Mouse (Mus musculus) spleen, postnatal 14 days (tissue): ENCODE data around the gene Cnn3.
A peak's percentile ranks its signal among the peaks of the same experiment; 100 is the strongest.

Experiments used
- DNase-seq, 2 experiments: peaks; one replicate each; pipeline ENCODE4 v3.0.0; 2021 to 2022; ENCODE audit warnings: low spot score in 2 of 2

The Cnn3 gene

DNA sequence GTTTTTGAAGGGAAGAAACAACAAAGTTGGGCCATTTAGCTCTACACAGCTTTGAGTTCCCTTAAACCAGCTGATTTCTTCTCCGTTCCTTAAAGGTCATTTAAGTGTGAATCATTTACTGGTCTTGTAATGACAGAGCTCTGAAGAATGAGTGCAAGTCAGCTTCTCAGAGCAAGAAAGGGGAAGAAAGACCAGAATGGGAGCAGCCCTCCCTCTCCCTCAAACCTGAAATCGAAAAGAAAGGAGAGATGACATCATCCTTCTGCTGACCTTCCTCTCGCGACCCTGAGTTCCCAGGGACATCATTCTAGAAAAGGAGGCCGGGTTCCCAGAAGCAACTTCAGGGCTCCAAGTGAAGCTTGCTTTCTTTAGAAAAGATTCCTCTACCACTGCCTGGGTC is 64.6 kb downstream of the Cnn3 start:
- no peak for DNase-seq

DNA sequence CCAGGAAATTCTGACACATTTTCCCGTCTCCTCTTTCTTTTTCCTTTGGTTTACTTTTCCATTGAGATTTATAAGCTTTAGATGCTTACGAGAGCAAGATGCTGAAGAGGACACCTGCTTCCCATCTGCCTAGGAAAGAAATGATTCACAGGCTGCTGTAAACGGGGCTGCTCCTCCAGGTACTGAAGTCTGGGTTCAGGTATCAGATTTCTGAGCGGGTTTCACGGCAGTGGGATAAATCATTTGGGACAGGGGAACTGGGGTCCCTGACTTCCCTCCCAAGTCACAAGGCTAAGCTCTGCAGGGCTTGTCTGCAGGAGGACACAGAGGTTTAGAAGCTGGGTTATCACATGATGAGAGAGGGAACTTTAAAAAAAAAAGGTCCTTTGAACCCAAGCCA is 65.7 kb downstream of the Cnn3 start:
- DNase-seq, result no peak

DNA sequence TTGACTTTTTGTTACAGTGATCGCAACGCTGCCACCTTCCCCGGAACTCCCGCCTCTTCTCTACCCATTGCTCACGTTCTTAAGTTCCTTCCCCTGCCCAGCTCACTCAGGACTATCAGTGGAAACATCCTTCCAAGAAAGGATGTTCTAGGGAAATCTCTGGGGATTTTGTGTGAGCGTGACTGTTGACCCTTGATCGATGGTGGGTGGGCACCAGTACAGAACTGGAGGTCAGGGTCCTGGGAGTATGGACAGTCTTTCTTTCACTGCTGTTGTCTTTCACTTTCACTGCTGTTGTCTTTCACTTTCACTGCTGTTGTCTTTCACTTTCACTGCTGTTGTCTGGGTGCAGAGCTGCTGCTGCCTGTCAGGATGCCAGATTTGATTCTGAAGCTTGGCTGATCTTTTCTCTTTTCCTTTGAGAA is 67.7 kb downstream of the Cnn3 start:
- DNase-seq, result no peak

DNA sequence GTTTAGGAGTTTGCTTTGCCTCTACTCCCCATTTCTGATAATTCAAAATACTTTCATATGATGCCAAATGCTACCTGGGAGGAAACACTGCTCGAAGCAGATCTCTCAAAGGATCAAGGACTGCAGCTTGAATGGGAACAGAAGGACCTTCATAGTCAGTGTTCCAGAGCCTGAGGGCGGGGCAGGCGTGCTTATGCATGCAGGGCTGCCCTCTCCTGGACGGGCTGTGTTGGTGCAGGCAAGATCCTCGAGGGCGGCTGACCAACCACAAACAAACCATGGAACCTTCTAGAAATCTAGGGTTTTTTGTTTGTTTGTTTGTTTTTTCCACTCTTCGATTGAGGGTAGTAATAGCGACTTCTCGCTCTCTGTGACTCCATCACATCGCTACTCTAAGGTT is 73.9 kb downstream of the Cnn3 start:
- peak; percentile 28 to 62 for DNase-seq

DNA sequence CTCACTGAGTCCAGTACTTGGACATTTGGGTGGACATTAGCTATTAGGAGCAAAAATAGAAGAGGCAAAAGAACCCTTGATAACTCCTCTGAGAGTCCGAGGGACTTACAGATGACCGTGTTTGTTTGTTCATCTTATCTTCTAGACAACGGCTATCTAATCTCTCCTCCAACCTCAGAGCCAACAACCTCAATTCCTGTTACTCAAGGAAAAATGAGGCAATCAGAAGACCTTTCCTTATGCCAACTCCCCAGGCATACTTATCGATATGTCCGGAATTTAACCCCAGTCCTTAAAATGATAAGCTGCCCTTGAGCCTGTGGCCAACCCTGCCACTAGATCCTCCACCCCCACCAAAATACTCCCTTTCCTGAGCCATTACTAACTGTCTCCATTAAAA is 74.4 kb downstream of the Cnn3 start:
- DNase-seq, result no peak

DNA sequence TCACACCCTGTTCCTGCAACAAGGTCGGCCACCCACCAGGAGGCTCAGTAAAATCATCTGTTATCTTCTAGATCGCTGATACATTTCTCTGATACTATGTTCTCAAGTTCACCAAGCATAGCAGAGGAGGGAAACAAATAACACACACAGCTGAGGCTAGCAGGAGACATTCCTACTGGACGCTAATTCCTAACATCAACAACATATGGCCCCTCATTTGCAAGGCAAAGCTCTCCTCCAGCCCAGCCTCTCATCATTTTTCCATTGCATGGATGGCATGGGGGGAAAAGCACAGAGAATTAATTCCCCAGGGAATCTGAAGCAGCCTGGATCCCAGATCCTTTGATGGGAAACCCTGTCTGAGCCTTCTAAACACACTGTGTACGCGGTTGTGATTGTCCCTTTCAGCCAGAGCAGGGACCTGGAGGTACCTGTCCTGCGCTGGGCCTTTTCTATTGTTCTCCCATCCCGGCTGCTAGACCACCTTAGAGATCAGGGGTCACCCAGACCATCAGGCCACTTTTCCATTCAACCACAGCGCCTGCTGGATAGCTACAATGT is 78.7 kb downstream of the Cnn3 start:
- DNase-seq, result no peak

DNA sequence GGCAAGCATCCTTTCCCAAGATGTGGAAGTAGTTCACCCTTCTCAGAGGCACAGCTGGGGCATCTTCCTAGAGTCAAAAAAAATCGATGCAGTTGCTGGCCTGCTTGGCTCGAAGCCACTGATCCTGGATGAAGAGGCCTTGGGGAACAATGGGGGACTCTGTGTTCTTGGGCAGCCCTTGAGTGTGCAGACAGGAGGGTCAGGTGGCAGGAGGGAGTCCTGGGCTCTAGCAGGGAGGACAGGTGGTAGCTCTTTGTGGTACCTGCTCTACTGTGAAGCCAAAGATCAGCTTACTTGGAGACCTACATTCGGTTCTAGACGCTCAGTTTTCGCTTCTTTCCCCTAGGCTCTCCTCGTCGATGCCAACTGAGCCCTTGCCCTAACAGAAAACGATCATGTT is 79.9 kb downstream of the Cnn3 start:
- DNase-seq, result no peak

DNA sequence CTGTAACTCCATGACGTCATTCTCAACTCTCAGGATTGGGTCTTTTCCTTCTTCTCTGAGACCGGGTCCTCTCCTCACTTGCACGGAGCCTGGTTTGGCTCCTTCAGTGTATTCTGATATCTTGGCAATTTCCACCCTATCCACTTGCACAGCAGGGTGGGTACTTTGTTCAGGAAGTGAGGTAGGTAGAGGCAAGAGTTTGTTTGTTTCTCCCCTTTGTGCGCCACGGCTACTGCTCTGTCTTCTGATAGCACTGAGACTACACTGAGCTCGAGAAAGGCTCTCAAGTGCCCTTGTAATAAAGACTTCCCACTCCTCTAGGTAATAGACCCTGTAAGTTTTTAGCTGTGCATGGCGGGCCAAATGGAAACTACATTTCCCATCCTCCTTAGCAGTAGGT is 80.5 kb downstream of the Cnn3 start:
- no peak for DNase-seq

DNA sequence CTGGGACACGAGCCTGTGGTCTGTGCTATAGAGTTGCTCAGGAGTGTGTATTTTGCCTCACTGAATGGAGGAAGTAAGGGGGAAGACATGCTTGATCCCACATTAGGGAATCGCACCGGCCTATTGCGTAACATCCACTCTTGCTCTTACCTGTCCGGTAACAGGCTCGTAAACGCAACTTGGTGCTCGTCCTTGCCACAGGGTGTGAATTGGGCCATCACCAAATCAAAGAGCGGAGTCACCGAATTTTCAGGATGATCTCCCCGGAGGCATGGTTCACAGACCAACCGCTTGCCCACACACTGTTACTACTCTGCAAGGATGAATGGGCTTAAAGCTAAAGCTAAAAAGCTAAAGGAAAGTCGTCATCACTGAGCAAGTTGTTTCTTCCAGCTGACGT is 81.4 kb downstream of the Cnn3 start:
- DNase-seq, result no peak
